Mouse (Mus musculus) embryonic facial prominence, embryonic 14.5 days (tissue): Measurements from ENCODE around the gene Fasn. TPM values are rescaled to one million over a fixed set of nuclear protein-coding genes. Genes with fewer than 3 reads are reported as not detected.
"Not testable (repeated sequence)": the region's sequence is repeated elsewhere in the genome, so short reads cannot be mapped to it uniquely, and the experiment has no call there.

Experiments used
- ATAC-seq: fragments of 200-750 bp; cut with Nextera tagmentation; 2 replicates; pipeline ENCODE4 v1.8.0; 2017; ENCODE audit warnings: low read depth, moderate number of reproducible peaks, moderate TSS enrichment
- DNase-seq: peaks from one replicate; pipeline ENCODE4 v3.0.0-alpha.2; 2015; ENCODE audit warnings: low spot score
- H3K27ac ChIP-seq: fragments of 300-500 bp; sonication (generic); replicated peaks from 2 replicates; pipeline ENCODE4 v1.5.1; 2014; ENCODE audit warnings: low read depth, mild to moderate bottlenecking, low read length, moderate library complexity
- H3K27me3 ChIP-seq: fragments of 300-500 bp; sonication (generic); replicated peaks from 2 replicates; pipeline ENCODE4 v1.6.1; 2014; ENCODE audit warnings: low read length; ENCODE audit not compliant: control insufficient read depth, insufficient read depth
- H3K36me3 ChIP-seq: fragments of 300-500 bp; sonication (generic); 2 replicates; pipeline ENCODE4 v1.6.1; 2014; ENCODE audit warnings: low read length, mixed read lengths; ENCODE audit not compliant: control insufficient read depth, insufficient read depth
- H3K4me1 ChIP-seq: fragments of 300-500 bp; sonication (generic); 2 replicates; pipeline ENCODE4 v1.6.1; 2014; ENCODE audit warnings: antibody characterized with exemption, low read length; ENCODE audit not compliant: control insufficient read depth, insufficient read depth
- H3K4me2 ChIP-seq: fragments of 300-500 bp; sonication (generic); 2 replicates; pipeline ENCODE4 v1.6.1; 2014; ENCODE audit warnings: low read depth, mild to moderate bottlenecking, low read length, moderate library complexity, mixed read lengths
- H3K4me3 ChIP-seq: fragments of 300-500 bp; sonication (generic); 2 replicates; pipeline ENCODE4 v1.5.1; 2014; ENCODE audit warnings: low read depth, mild to moderate bottlenecking, low read length
- H3K9ac ChIP-seq: fragments of 300-500 bp; sonication (generic); 2 replicates; pipeline ENCODE4 v1.6.1; 2014; ENCODE audit warnings: low read depth, mild to moderate bottlenecking, low read length, moderate library complexity, mixed read lengths
- H3K9me3 ChIP-seq: fragments of 300-500 bp; sonication (generic); 2 replicates; pipeline ENCODE4 v1.6.1; 2016; ENCODE audit warnings: low read length; ENCODE audit not compliant: control insufficient read depth
- WGBS: fragments of 180-500 bp; shearing (Covaris S2); extraction: QIAGEN DNeasy Blood & Tissue Kit; methylation state at CpG from one replicate; pipeline ENCODE4 v1.1.7; 2014; 5-methylcytosine and 5-hydroxymethylcytosine counted together
- polyA plus RNA-seq: library from polyadenylated mRNA; unstranded; fragments of >200 nt; fragmentation: Nextera tagmentation; extraction: Ambion mirVana; gene quantifications from 2 replicates; pipeline ENCODE4 v1.2.1, GENCODE M21; 2014

Gene Fasn
- polyA plus RNA-seq, 1 experiment from 2014 or later, result 67.2 TPM

GRCm38 (mm10) chr11:120852083-120852935 lies 28.0 kb upstream of the Fasn start:
- WGBS, result 63% methylated on average over 11 of the region's 11 CpGs
- no peak overlapping the region for H3K4me3 ChIP-seq
- H3K4me1 ChIP-seq, result no peaks in the 10 kb centered on the region
- no peak overlapping the region for H3K4me2 ChIP-seq
- peaks cover 4% of the 10 kb centered on the region; the same call in 1 of the 2 replicates for H3K36me3 ChIP-seq
- no peaks in the 10 kb centered on the region for H3K9me3 ChIP-seq
- H3K27ac ChIP-seq, result 0 out of 2 replicates have a peak overlapping the region, but pooled peaks have one; percentile 21
- DNase-seq, result peak; percentile 15
- no peaks in the 10 kb centered on the region for H3K27me3 ChIP-seq
- 0 out of 2 replicates have a peak overlapping the region, but pooled peaks have one; percentile 4 for H3K9ac ChIP-seq
- ATAC-seq, result no peak

- H3K4me1 ChIP-seq, result no peaks in the 10 kb centered on the region
- H3K9ac ChIP-seq, result no peak overlapping the region
- no peak overlapping the region for H3K4me3 ChIP-seq
- 73% methylated on average over 2 of the region's 2 CpGs for WGBS
- DNase-seq, result no peak
- no peaks in the 10 kb centered on the region for H3K36me3 ChIP-seq
- ATAC-seq, result no peak
- no peaks in the 10 kb centered on the region for H3K27me3 ChIP-seq
- no peak overlapping the region; the same call in 1 of the 2 replicates for H3K27ac ChIP-seq
- no peaks in the 10 kb centered on the region for H3K9me3 ChIP-seq
- no peak overlapping the region for H3K4me2 ChIP-seq
Observed at GRCm38 (mm10) chr11:120851582-120851981, 27.2 kb upstream of the Fasn start.

GRCm38 (mm10) chr11:120851132-120851531 lies 26.8 kb upstream of the Fasn start:
- Histone ChIP-seq H3K27ac (no peak overlapping the region), H3K27me3 (no peaks in the 10 kb centered on the region), H3K9me3 (no peaks in the 10 kb centered on the region), H3K36me3 (no peaks in the 10 kb centered on the region), H3K4me3 (no peak overlapping the region), H3K4me1 (no peaks in the 10 kb centered on the region), H3K4me2 (no peak overlapping the region), H3K9ac (no peak overlapping the region)
- DNase-seq (no peak), ATAC-seq (no peak)
- 53% methylated on average over 1 of the region's 1 CpGs for WGBS

- Histone ChIP-seq H3K9me3 (no peaks in the 10 kb centered on the region), H3K4me2 (no peak overlapping the region), H3K27me3 (no peaks in the 10 kb centered on the region), H3K9ac (no peak overlapping the region), H3K27ac (no peak overlapping the region), H3K4me3 (no peak overlapping the region), H3K36me3 (no peaks in the 10 kb centered on the region), H3K4me1 (no peaks in the 10 kb centered on the region)
- WGBS, result 58% methylated on average over 2 of the region's 2 CpGs
- DNase-seq, result no peak
- no peak for ATAC-seq
Observed at GRCm38 (mm10) chr11:120850331-120851030, 26.1 kb upstream of the Fasn start.

- WGBS, result 93% methylated on average over 9 of the region's 9 CpGs
- H3K4me3 ChIP-seq, result no peak overlapping the region
- no peaks in the 10 kb centered on the region for H3K27me3 ChIP-seq
- no peak overlapping the region for H3K9ac ChIP-seq
- H3K4me1 ChIP-seq, result no peaks in the 10 kb centered on the region
- ATAC-seq (no peak), DNase-seq (no peak)
- no peak overlapping the region for H3K27ac ChIP-seq
- no peaks in the 10 kb centered on the region for H3K36me3 ChIP-seq
- H3K9me3 ChIP-seq, result no peaks in the 10 kb centered on the region
- no peak overlapping the region for H3K4me2 ChIP-seq
Observed at GRCm38 (mm10) chr11:120846725-120847475, 22.6 kb upstream of the Fasn start.

- Histone ChIP-seq H3K4me2 (no peak overlapping the region), H3K9me3 (no peaks in the 10 kb centered on the region), H3K27me3 (no peaks in the 10 kb centered on the region), H3K36me3 (no peaks in the 10 kb centered on the region), H3K4me3 (no peak overlapping the region), H3K9ac (no peak overlapping the region), H3K27ac (no peak overlapping the region), H3K4me1 (no peaks in the 10 kb centered on the region)
- 91% methylated on average over 4 of the region's 4 CpGs for WGBS
- no peak for DNase-seq
- no peak for ATAC-seq
Observed at GRCm38 (mm10) chr11:120844329-120844728, 20.0 kb upstream of the Fasn start.

GRCm38 (mm10) chr11:120833555-120834280 lies 9.4 kb upstream of the Fasn start:
- Histone ChIP-seq H3K36me3 (no peaks in the 10 kb centered on the region), H3K27me3 (no peaks in the 10 kb centered on the region), H3K4me2 (no peak overlapping the region), H3K4me1 (no peaks in the 10 kb centered on the region), H3K27ac (peak overlapping the region; percentile 55), H3K4me3 (no peak overlapping the region), H3K9me3 (no peaks in the 10 kb centered on the region), H3K9ac (0 out of 2 replicates have a peak overlapping the region, but pooled peaks have one; percentile 30)
- peak; percentile 50 for DNase-seq
- peak; percentile 68; the same call in 1 of the 2 replicates for ATAC-seq
- 51% methylated on average over 8 of the region's 8 CpGs for WGBS

GRCm38 (mm10) chr11:120832962-120833361 lies 8.6 kb upstream of the Fasn start:
- not testable (repeated sequence) for H3K4me3 ChIP-seq, DNase-seq, H3K4me2 ChIP-seq, H3K9me3 ChIP-seq, ATAC-seq, H3K27ac ChIP-seq, H3K27me3 ChIP-seq, H3K9ac ChIP-seq, H3K4me1 ChIP-seq, H3K36me3 ChIP-seq
- 94% methylated on average over 5 of the region's 5 CpGs for WGBS
